Mouse (Mus musculus): ENCODE measurements at regions not wholly inside any gene's neighbourhood (a gene's known extent, or its start where the extent isn't known, plus 50 kb on each side); places are given as distances from the start of the nearest gene placed in this dataset.

GRCm38 (mm10) chr3:78901838-78902484 is 384.4 kb downstream of the Rapgef2 start:
- TF ChIP-seq POLR2A (IDR thresholded peaks at IDR 0.05; ENCODE audit: low read depth, low read length) (no peak), CTCF (conservative IDR thresholded peaks at IDR 0.05; ENCODE audit: insufficient read depth, insufficient read length, low read depth, low read length) (no peak)
